ENCODE assay signal across 21 mouse cellular contexts in genomic region chr17:7857658-7858057, GRCm38 (mm10). TPM values are rescaled to one million over a fixed set of nuclear protein-coding genes. Genes with fewer than 3 reads are reported as not detected.
"Had no signal": no experiment of that assay in that cellular context is flagged by ENCODE, and none has a peak within 500 bp of the region (broad histone marks: within the 10 kb centered on the region; RNA-seq: fewer than 3 reads in every experiment).

No protein-coding gene starts in this region.

- H3K9ac ChIP-seq: limb, embryonic 15.5 days; liver, embryonic 14.5 days; liver, postnatal 0 days; lung, embryonic 14.5 days; midbrain, embryonic 12.5 days; neural tube, embryonic 13.5 days had no signal

- H3K27me3 ChIP-seq: limb, embryonic 15.5 days; midbrain, embryonic 12.5 days; neural tube, embryonic 13.5 days had no signal

- H3K4me2 ChIP-seq: limb, embryonic 15.5 days; liver, embryonic 11.5 days; lung, embryonic 14.5 days; midbrain, embryonic 12.5 days; neural tube, embryonic 13.5 days had no signal

- H3K36me3 ChIP-seq: limb, embryonic 15.5 days; midbrain, embryonic 12.5 days; neural tube, embryonic 13.5 days had no signal

- ATAC-seq: liver, postnatal 0 days; lung, postnatal 0 days; midbrain, embryonic 16.5 days had no signal

- H3K9me3 ChIP-seq: limb, embryonic 15.5 days; midbrain, embryonic 12.5 days; neural tube, embryonic 13.5 days had no signal

- H3K27ac ChIP-seq: kidney, postnatal 0 days; layer of hippocampus, adult 2 months; liver, embryonic 14.5 days; macrophage; midbrain, embryonic 12.5 days; neural tube, embryonic 13.5 days had no signal

- DNase-seq: kidney, adult 9 months; layer of hippocampus, adult 9-11 months; liver, postnatal 0 days; lung, embryonic 14.5 days; thymus, adult 2 months; thymus, postnatal 14 days; thymus, postnatal 4 days had no signal

- H3K4me3 ChIP-seq: layer of hippocampus, adult 2 months; limb, embryonic 15.5 days; midbrain, embryonic 12.5 days; myocyte; neural tube, embryonic 13.5 days had no signal

RNA-seq across cellular contexts. Expression of gene Fndc1, which starts 30.6 kb away (rescaled TPM):
- total RNA-seq: megakaryocyte, adult 5-6 weeks; monocyte, adult 5-6 weeks; neutrophil, adult 5-6 weeks had no signal
- polyA plus RNA-seq: macrophage had no signal
